Mouse (Mus musculus): Measurements from ENCODE around the gene S100a6. TPM values are rescaled to one million over a fixed set of nuclear protein-coding genes. Genes with fewer than 3 reads are reported as not detected.

The S100a6 gene
- polyA plus RNA-seq, 1 experiment from 2014 or later, result 28.9 TPM

DNA sequence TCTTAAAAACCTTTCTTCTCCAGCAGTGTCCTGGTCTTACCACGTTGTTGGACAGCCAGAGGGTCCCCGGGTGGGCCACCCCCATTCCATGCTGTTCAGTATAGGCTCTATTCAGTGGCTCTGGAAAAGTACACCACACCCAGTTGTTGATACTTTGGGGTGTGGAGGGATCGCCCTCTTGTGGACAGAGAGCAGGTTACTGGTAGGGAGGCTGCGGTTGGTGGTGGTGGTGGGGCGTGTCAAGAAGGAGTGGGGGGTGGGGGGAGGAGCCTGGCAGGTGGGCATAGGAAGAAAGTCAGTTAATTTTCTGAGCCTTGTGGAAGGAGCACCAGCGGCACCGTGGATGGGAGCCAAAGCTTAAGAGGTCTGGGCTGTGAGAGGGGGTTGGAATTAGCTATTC, 2.7 kb downstream of the S100a6 start:
- Histone ChIP-seq H3K4me1 (peaks cover 15% of the 10 kb centered on the region), H3K27ac (no peak overlapping the region), H3K27me3 (ENCODE audit: insufficient read depth, poor library complexity, severe bottlenecking) (peaks cover 16% of the 10 kb centered on the region; the same call in 1 of the 2 replicates), H3K9me3 (no peaks in the 10 kb centered on the region), H3K36me3 (no peaks in the 10 kb centered on the region), H3K4me3 (no peak overlapping the region)
- peak; percentile 81 for DNase-seq (ENCODE audit: low spot score)
- 11% methylated on average over 7 of the region's 7 CpGs for WGBS

DNA sequence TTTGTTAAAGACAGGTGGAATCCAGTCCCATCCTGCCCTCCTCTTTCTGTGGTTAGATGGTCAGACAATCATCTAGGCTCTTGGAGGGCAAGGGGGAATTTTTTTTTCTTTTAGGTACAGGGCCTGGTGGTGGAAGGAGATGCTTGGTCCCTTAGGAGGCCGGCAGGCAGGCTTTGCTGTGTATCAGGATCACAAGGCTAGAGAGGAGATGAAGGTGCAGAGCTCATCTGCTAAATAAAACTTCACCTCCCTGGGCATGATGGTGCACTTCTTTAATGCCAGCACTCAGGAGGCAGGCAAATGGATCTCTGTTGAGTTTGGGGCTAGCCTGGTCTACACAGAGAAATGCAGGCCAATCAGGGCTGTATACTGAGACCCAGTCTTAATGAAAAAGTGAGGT, 3.2 kb downstream of the S100a6 start:
- DNase-seq (ENCODE audit: low spot score), result no peak
- H3K36me3 ChIP-seq, result no peaks in the 10 kb centered on the region
- peaks cover 15% of the 10 kb centered on the region for H3K4me1 ChIP-seq
- no peak overlapping the region for H3K4me3 ChIP-seq
- peaks cover 20% of the 10 kb centered on the region; the same call in 1 of the 2 replicates for H3K27me3 ChIP-seq (ENCODE audit: insufficient read depth, poor library complexity, severe bottlenecking)
- H3K27ac ChIP-seq, result no peak overlapping the region
- H3K9me3 ChIP-seq, result no peaks in the 10 kb centered on the region
- WGBS, result 70% methylated on average over 1 of the region's 1 CpGs

DNA sequence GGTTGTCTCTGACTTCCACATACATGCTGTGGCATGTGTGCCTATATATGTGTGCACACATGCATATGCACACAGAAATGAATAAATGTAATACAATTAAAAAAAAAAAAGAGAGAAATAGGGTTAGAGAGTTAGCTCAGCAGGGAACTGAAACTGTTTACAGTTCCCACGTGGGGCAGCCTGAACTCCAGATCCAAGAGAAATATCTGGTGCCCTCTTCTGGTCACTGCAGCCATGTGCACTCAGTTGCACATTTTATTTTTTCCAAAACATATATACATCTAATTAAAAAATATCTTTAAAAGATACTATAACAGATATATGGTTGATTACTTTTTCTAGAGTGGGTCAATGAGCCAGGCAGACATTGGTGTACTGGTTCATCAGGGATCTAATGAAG, 4.9 kb downstream of the S100a6 start:
- peaks cover 15% of the 10 kb centered on the region for H3K4me1 ChIP-seq
- DNase-seq (ENCODE audit: low spot score), result no peak
- peaks cover 20% of the 10 kb centered on the region; the same call in 1 of the 2 replicates for H3K27me3 ChIP-seq (ENCODE audit: insufficient read depth, poor library complexity, severe bottlenecking)
- 17% methylated on average over 1 of the region's 1 CpGs for WGBS
- H3K9me3 ChIP-seq, result no peaks in the 10 kb centered on the region
- H3K36me3 ChIP-seq, result no peaks in the 10 kb centered on the region
- no peak overlapping the region for H3K27ac ChIP-seq
- H3K4me3 ChIP-seq, result no peak overlapping the region

DNA sequence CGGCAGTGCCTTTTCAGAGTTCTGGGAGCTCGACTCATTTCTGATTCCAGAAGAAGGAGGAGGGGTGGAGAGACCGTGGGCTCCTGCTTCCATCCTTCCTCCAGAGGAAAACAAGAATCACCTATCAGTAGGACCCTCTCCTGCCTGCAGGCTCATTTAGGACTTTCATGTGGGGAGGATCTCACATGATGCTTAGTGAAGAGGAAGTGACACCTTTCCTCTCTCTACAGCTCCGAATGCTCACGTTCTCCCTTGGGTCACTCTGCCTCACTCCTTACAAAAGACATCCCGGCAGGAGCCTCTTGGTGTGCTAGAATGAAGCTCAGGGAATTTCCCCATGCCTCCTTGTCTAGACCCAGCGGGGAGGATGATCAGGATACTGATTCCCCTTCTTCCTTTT, 8.9 kb downstream of the S100a6 start:
- 46% methylated on average over 7 of the region's 7 CpGs for WGBS
- no peaks in the 10 kb centered on the region for H3K9me3 ChIP-seq
- peaks cover 7% of the 10 kb centered on the region; the same call in 1 of the 2 replicates for H3K4me1 ChIP-seq
- H3K4me3 ChIP-seq, result no peak overlapping the region
- H3K27me3 ChIP-seq (ENCODE audit: insufficient read depth, poor library complexity, severe bottlenecking), result peaks cover 4% of the 10 kb centered on the region; the same call in 1 of the 2 replicates
- H3K36me3 ChIP-seq, result no peaks in the 10 kb centered on the region
- DNase-seq (ENCODE audit: low spot score), result no peak
- H3K27ac ChIP-seq, result no peak overlapping the region

DNA sequence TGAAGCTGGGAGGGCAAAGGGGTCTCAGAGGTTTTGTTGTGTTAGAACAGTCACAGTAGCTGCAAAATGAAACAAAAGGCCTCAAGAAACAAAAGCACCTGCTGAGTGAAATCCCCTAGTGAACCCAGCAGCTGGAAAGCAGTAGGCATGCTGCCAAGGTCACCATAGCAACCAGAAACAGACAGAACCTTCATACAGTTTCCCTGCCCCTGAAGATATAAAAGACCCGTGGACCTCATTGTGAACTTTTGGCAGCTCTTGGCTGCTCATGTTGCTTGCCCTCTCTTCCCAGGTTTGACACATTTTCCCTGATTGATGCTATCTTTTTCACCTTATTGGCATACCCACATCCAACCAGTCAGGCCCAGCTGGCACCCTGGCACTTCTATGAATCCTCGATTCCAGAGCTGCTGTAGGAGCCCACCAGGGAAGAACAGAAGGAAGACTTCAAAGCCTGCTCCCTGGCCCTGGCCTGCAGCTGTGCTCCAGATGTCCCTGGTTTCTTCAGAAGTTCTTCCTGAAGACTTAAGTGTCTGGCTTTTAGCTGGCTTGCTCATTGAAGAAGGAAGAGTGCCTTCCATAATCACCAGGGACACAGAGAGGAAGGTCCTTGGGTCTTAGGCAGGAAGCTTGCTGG, 10.9 kb downstream of the S100a6 start:
- DNase-seq (ENCODE audit: low spot score), result no peak
- Histone ChIP-seq H3K27ac (no peak overlapping the region), H3K9me3 (no peaks in the 10 kb centered on the region), H3K4me3 (no peak overlapping the region), H3K27me3 (ENCODE audit: insufficient read depth, poor library complexity, severe bottlenecking) (peaks cover 4% of the 10 kb centered on the region; the same call in 1 of the 2 replicates), H3K36me3 (no peaks in the 10 kb centered on the region), H3K4me1 (peaks cover 7% of the 10 kb centered on the region; the same call in 1 of the 2 replicates)
- 46% methylated on average over 2 of the region's 2 CpGs for WGBS

DNA sequence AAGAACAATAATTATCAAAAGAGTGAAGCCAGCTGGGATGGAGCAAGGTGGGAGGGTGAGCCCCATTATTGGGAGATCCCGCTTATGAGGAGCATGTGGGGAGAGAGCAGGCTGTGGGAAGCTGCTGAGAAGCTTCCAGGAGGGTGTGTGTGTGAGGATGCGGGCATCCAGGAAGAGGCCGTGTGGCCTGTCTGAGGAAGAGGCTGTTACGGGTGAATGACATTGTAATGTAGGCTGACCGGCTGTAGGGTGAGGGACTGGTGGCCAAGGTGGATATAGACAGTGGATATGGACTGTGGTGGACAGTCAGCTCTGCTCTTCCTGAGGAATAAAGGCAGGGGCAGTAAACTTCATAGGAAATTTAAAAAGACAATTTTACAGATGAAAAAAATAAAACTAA, 12.8 kb downstream of the S100a6 start:
- Histone ChIP-seq H3K27ac (no peak overlapping the region), H3K9me3 (no peaks in the 10 kb centered on the region), H3K27me3 (ENCODE audit: insufficient read depth, poor library complexity, severe bottlenecking) (peaks cover 3% of the 10 kb centered on the region; the same call in 1 of the 2 replicates), H3K4me3 (no peak overlapping the region), H3K36me3 (no peaks in the 10 kb centered on the region), H3K4me1 (peaks cover 7% of the 10 kb centered on the region; the same call in 1 of the 2 replicates)
- peak; percentile 25 for DNase-seq (ENCODE audit: low spot score)
- 80% methylated on average over 5 of the region's 5 CpGs for WGBS

DNA sequence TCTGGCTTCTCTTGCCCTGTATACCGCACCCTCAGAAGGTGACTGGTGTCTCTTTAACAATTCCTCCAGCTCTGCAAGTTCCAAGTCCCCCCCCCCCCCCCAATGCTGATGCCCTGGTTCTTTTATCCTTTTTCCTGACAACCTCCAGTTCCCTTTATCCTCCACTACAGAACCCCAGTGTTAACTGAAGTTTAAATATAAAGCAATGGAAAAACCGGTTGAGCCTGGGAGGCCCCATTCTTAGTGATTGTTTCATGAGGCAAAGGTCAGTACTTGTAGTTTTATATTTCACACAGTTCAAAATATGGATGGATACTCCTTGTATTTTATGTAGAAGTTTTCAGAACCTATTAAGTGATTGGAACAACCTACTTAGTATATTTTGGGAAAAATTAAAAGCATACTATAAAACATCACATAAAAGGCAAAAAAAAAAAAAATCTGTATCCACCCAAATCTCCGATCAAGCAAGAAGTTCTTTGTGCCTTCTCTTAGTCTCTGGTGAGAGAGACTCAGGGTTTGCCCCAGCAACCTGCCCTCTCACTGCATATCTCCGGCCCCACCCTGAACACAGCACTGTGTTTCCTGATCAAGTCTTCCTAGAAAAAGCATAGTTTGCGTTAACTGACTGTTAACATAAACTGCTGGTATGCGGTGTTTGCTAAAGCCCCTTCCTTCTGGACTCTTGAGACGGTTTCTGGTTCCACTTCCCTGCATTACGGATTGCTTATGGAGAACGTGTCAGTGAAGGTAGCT, 13.8 kb downstream of the S100a6 start:
- Histone ChIP-seq H3K27me3 (ENCODE audit: insufficient read depth, poor library complexity, severe bottlenecking) (no peaks in the 10 kb centered on the region), H3K4me3 (no peak overlapping the region), H3K36me3 (no peaks in the 10 kb centered on the region), H3K9me3 (no peaks in the 10 kb centered on the region), H3K4me1 (peaks cover 7% of the 10 kb centered on the region; the same call in 1 of the 2 replicates), H3K27ac (no peak overlapping the region)
- peak; percentile 25 for DNase-seq (ENCODE audit: low spot score)
- 76% methylated on average over 9 of the region's 9 CpGs for WGBS

DNA sequence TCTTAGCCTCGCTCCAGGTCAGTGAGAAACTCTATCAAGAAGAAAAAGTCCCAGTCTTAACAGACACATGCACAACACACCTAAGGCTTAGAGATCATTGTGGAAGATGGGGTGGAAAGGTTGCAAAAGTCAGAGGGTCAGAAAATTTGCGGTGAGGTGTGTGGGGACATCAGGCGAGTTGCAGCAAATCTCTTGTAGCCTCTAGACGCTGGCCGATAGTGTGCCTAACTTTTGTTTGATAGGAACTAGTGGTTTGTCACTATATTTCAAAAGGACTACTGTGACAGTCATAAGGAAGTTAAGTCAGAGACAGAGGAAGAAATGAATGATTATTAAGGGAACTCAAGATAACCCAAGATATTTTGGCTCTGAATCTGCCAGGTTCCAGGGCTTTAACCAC, 14.7 kb downstream of the S100a6 start:
- no peak overlapping the region for H3K4me3 ChIP-seq
- H3K9me3 ChIP-seq, result no peaks in the 10 kb centered on the region; the same call in 1 of the 2 replicates
- no peaks in the 10 kb centered on the region for H3K27me3 ChIP-seq (ENCODE audit: insufficient read depth, poor library complexity, severe bottlenecking)
- DNase-seq (ENCODE audit: low spot score), result no peak
- no peak overlapping the region for H3K27ac ChIP-seq
- 83% methylated on average over 5 of the region's 5 CpGs for WGBS
- H3K4me1 ChIP-seq, result peaks cover 7% of the 10 kb centered on the region; the same call in 1 of the 2 replicates
- H3K36me3 ChIP-seq, result no peaks in the 10 kb centered on the region

DNA sequence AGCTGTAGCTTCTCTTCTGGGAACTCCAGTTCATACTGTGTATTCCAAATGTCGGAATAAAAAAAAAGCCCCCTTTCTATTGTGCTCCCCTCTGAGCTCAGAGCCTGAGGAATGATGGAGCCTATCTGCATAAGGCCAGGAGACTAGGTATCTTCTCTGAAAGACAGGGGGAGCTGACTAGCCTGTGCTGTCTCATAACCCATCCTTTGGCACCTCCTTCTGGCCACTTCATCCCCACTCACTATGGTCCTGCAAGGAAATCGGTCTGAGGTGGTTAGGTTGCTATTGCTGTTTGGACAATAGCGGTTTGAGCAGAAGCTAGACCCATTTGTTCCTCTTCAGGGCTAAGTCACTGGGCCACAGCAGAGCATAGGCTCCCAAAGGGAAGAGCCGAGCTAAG, 15.1 kb downstream of the S100a6 start:
- 48% methylated on average over 4 of the region's 4 CpGs for WGBS
- H3K27ac ChIP-seq, result no peak overlapping the region

DNA sequence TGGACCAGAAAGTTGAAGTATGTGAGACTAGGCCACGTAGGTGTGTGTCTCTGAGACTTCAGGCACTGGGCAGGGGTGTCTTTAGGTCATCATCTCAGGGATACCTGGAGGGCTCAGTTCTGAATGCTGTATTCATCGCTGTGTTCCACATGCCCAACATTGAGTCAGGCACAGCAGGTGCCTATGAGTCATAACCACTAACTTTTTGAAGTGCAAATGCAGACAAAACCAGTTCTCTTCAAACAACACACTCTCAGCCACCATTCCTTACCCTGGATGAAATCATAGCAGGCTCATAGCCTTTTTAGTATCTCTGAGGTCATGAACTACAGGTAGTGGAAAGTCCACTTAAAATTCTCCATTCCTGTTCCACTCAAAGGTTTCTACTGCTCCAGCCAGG, 16.6 kb downstream of the S100a6 start:
- WGBS, result 65% methylated on average over 2 of the region's 2 CpGs
- no peak overlapping the region for H3K4me3 ChIP-seq

More for the DNA sequence above, 15.1 kb downstream of the S100a6 start:
- Histone ChIP-seq H3K9me3 (no peaks in the 10 kb centered on the region; the same call in 1 of the 2 replicates), H3K36me3 (no peaks in the 10 kb centered on the region), H3K4me1 (peaks cover 7% of the 10 kb centered on the region; the same call in 1 of the 2 replicates), H3K27me3 (ENCODE audit: insufficient read depth, poor library complexity, severe bottlenecking) (no peaks in the 10 kb centered on the region), H3K4me3 (no peak overlapping the region)
- DNase-seq (ENCODE audit: low spot score), result peak; percentile 74

DNA sequence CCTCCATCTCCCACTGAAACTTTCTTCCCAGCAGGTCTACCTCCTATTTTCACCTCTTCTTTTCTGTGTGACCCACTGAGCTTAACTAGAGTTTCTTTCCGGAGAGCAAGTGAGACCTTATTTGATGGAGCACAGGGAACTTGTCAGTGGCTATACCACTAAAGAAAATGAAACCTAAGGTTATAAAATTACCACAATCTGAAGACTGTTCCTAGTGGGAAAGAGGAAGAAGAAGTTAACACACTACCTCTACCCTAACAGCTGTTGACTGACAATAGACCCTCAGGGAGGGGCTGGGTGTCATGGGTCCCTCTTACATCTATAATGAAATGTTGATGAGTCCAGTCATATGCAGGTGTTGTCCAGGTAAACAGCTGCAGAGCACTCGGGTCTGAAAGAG, 19.3 kb downstream of the S100a6 start:
- H3K9me3 ChIP-seq, result no peaks in the 10 kb centered on the region; the same call in 1 of the 2 replicates
- no peak overlapping the region for H3K4me3 ChIP-seq
- no peak for DNase-seq (ENCODE audit: low spot score)
- no peaks in the 10 kb centered on the region for H3K36me3 ChIP-seq
- no peak overlapping the region for H3K27ac ChIP-seq
- no peaks in the 10 kb centered on the region for H3K4me1 ChIP-seq
- H3K27me3 ChIP-seq (ENCODE audit: insufficient read depth, poor library complexity, severe bottlenecking), result no peaks in the 10 kb centered on the region
- 77% methylated on average over 2 of the region's 2 CpGs for WGBS

More for the DNA sequence above, 16.6 kb downstream of the S100a6 start:
- Histone ChIP-seq H3K27me3 (ENCODE audit: insufficient read depth, poor library complexity, severe bottlenecking) (no peaks in the 10 kb centered on the region), H3K36me3 (no peaks in the 10 kb centered on the region), H3K4me1 (no peaks in the 10 kb centered on the region), H3K27ac (no peak overlapping the region), H3K9me3 (no peaks in the 10 kb centered on the region; the same call in 1 of the 2 replicates)
- DNase-seq (ENCODE audit: low spot score), result peak; percentile 41

DNA sequence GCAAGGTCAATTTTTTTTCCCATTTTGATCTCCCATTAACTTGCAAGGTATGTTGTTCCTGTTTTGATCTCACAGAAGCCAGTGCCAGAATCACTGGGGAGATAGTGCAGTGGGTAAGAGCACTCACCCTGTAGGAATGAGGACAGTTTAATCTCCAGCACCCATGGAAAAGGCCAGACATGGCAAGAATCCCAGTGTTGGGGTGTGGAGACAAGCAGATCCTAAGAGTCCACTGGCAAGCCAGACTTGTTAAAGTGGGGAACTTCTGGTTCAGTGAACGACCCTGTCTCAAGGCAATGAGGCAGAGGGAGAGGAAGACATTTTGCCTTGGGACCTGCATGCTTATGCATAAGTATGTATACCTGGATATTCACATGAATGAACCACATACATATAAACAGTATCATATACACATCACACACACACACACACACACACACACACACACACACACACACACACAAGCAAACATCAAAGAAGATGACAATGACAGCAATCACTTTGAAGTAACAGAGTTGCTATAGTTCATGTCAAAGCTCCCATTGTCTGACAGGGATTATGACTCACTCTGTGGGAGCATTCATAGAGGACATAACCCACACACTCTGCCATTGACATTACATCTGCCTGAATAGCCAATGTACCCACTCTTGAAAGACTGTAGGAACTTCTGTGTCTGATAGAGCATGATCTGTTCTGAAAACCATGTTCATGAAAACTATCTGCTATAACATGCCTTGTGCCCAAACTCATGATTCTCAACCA, 26.0 kb downstream of the S100a6 start:
- 60% methylated on average over 1 of the region's 1 CpGs for WGBS
- Histone ChIP-seq H3K27me3 (ENCODE audit: insufficient read depth, poor library complexity, severe bottlenecking) (no peaks in the 10 kb centered on the region), H3K4me1 (no peaks in the 10 kb centered on the region), H3K36me3 (no peaks in the 10 kb centered on the region), H3K4me3 (no peak overlapping the region), H3K9me3 (no peaks in the 10 kb centered on the region), H3K27ac (no peak overlapping the region)
- DNase-seq (ENCODE audit: low spot score), result peak; percentile 30
